Mouse (Mus musculus) kidney, adult 2 months (tissue): ENCODE measurements at regions not wholly inside any gene's neighbourhood (a gene's known extent, or its start where the extent isn't known, plus 50 kb on each side); places are given as distances from the start of the nearest gene placed in this dataset.

Experiments
- DNase-seq: peaks from one replicate; pipeline ENCODE4 v3.0.0; 2021
- H3K27ac ChIP-seq: fragments of 200-500 bp; 2 replicates; pipeline ENCODE4 v1.5.1; 2012; ENCODE audit warnings: low read depth, low read length, control low read depth, inconsistent platforms; ENCODE audit not compliant: insufficient read depth
- H3K27me3 ChIP-seq: fragments of 200-500 bp; replicated peaks from 2 replicates; pipeline ENCODE4 v1.6.1; 2012; ENCODE audit warnings: mild to moderate bottlenecking, moderate library complexity, low read length, inconsistent platforms; ENCODE audit not compliant: control insufficient read depth, insufficient read depth
- H3K36me3 ChIP-seq: fragments of 200-500 bp; 2 replicates; pipeline ENCODE4 v1.6.1; 2012; ENCODE audit warnings: mild to moderate bottlenecking, moderate library complexity, low read length, inconsistent platforms; ENCODE audit not compliant: control insufficient read depth, insufficient read depth
- H3K4me1 ChIP-seq: fragments of 200-500 bp; 2 replicates; pipeline ENCODE4 v1.6.1; 2011; ENCODE audit warnings: low read length; ENCODE audit not compliant: control insufficient read depth, insufficient read depth
- H3K4me3 ChIP-seq: fragments of 200-500 bp; 2 replicates; pipeline ENCODE4 v1.5.1; 2011; ENCODE audit warnings: mild to moderate bottlenecking, low read depth, low read length, control low read depth; ENCODE audit not compliant: insufficient read depth
- CTCF ChIP-seq: fragments of 200-500 bp; conservative IDR thresholded peaks from 2 replicates; pipeline ENCODE4 v1.5.1; 2011; ENCODE audit warnings: low read depth, mild to moderate bottlenecking, control low read depth, low read length, moderate library complexity, mixed read lengths; ENCODE audit not compliant: insufficient read depth, insufficient read length
- POLR2A ChIP-seq: fragments of 200-500 bp; IDR thresholded peaks from one replicate; pipeline ENCODE4 v1.6.1; 2011; ENCODE audit warnings: low read depth, low read length, control low read depth
- whole genome bisulfite sequencing: fragments of 180-500 bp; shearing (Covaris S2); methylation state at CpG from one replicate; pipeline ENCODE4 v1.1.7; 2018; 5-methylcytosine and 5-hydroxymethylcytosine counted together

- DNase-seq: no peak
- no peaks in the 10 kb centered on the region for H3K27me3 ChIP-seq
- no peak overlapping the region for H3K4me3 ChIP-seq
- no peaks in the 10 kb centered on the region for H3K4me1 ChIP-seq
- TF ChIP-seq CTCF (no peak), POLR2A (no peak)
- H3K36me3 ChIP-seq: no peaks in the 10 kb centered on the region
- H3K27ac ChIP-seq: no peak overlapping the region
Observed at GRCm38 (mm10) chr1:69452910-69453309, 234.1 kb downstream of the Ikzf2 start.

DNA sequence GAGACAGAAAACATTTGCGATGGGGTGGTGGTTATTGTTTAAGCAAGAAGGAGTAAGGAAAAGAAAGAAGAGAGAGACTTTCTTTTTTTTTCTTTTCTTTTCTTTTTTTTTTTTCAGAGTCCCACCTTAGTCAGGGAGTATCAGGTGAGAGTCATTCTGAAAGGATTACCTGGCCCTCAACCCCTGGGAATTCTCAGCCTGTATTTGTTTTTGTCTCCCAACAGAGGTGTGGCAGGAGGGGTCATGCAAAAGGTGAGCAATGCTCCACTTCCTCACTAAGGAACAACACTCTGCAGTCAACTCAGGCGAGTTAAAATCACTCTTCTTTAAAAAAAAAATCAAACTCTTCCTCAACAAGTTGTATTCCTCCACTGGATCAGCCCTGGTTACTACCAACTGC, 236.6 kb downstream of the Ikzf2 start:
- no peak for TF ChIP-seq POLR2A
- no peak for TF ChIP-seq CTCF
- no peak overlapping the region for H3K27ac ChIP-seq
- no peaks in the 10 kb centered on the region for H3K36me3 ChIP-seq
- no peaks in the 10 kb centered on the region for H3K4me1 ChIP-seq
- no peak for DNase-seq
- no peak overlapping the region for H3K4me3 ChIP-seq
- WGBS: 61% methylated on average over 2 of the region's 2 CpGs
- H3K27me3 ChIP-seq: no peaks in the 10 kb centered on the region

DNA sequence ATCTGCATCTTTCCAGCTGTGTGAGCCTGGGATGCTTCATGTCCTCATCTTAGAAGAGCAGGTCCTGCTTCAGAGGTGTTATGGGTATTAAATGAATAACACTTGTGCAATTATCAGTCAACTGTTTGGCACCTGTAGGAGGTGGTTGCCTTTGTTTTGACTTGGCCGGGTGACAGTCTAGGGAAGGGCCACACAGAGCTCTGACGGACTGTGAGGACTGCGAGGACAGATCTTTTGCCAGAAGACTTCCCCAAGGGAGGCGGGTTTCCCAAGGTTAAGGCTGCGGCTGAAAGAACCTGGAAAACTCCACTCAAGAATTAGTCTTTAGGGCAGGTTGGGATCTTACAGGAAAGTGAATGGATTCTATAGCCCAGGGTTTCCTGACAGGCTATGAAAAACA, 239.8 kb downstream of the Ikzf2 start:
- H3K27me3 ChIP-seq: no peaks in the 10 kb centered on the region
- H3K36me3 ChIP-seq: no peaks in the 10 kb centered on the region
- WGBS: 85% methylated on average over 5 of the region's 5 CpGs
- no peak for TF ChIP-seq CTCF
- no peak for TF ChIP-seq POLR2A
- H3K27ac ChIP-seq: no peak overlapping the region
- DNase-seq: no peak
- no peak overlapping the region for H3K4me3 ChIP-seq
- H3K4me1 ChIP-seq: no peaks in the 10 kb centered on the region

DNA sequence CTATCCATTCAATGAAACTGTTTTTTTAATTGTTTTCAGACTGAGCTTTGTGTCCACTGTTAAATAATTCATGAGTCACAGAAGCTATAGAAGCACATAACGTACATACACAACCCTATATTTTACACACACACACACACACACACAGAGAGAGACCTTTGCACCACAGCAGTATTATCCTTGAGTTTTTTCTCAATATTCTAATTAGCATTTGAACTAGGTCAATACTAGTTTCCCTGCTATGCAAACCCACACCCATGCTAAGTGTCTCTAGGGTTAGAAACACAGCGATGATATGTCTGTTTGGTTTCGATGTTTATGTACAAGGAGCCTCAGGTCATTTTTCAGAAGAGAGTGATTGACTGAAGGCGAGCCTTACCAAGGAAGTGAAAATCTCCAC, 242.3 kb downstream of the Ikzf2 start:
- Histone ChIP-seq H3K27me3 (no peaks in the 10 kb centered on the region), H3K4me3 (no peak overlapping the region), H3K36me3 (no peaks in the 10 kb centered on the region), H3K4me1 (no peaks in the 10 kb centered on the region), H3K27ac (no peak overlapping the region)
- DNase-seq: no peak
- WGBS: 80% methylated on average over 4 of the region's 4 CpGs
- no peak for TF ChIP-seq CTCF
- TF ChIP-seq POLR2A: no peak

DNA sequence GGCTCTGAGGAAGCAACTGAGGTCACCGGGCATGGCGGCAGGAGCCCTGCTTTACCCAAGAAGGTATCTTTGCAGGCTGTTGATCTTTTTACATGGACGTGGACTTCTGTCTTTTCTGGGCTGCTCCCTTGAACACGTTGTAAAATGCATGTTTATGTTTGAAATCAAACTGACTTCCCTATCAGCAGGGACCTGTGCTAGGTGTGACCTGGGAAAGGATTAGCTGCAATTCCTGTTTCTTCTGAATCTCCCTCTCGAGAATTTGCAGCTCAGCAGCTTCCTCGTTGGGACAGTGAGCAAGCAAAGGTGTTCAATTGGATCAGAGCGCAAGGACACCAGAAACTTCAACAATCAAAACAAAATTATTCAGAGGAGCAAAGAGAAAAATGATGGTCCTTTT, 243.6 kb downstream of the Ikzf2 start:
- Histone ChIP-seq H3K4me3 (no peak overlapping the region), H3K4me1 (no peaks in the 10 kb centered on the region), H3K27me3 (no peaks in the 10 kb centered on the region), H3K27ac (no peak overlapping the region), H3K36me3 (no peaks in the 10 kb centered on the region)
- TF ChIP-seq CTCF (no peak), POLR2A (no peak)
- no peak for DNase-seq
- WGBS: 54% methylated on average over 7 of the region's 7 CpGs

GRCm38 (mm10) chr1:69440564-69441334, 246.3 kb downstream of the Ikzf2 start:
- H3K4me1 ChIP-seq: no peaks in the 10 kb centered on the region
- 81% methylated on average over 14 of the region's 14 CpGs for WGBS
- no peak for DNase-seq
- TF ChIP-seq CTCF (no peak), POLR2A (no peak)
- no peak overlapping the region for H3K27ac ChIP-seq
- no peaks in the 10 kb centered on the region for H3K27me3 ChIP-seq
- H3K4me3 ChIP-seq: no peak overlapping the region
- no peaks in the 10 kb centered on the region for H3K36me3 ChIP-seq

- no peak for DNase-seq
- H3K36me3 ChIP-seq: no peaks in the 10 kb centered on the region
- WGBS: 90% methylated on average over 8 of the region's 8 CpGs
- no peak overlapping the region for H3K27ac ChIP-seq
- H3K4me3 ChIP-seq: no peak overlapping the region
- no peaks in the 10 kb centered on the region for H3K27me3 ChIP-seq
- no peaks in the 10 kb centered on the region for H3K4me1 ChIP-seq
- TF ChIP-seq POLR2A (no peak), CTCF (no peak)
Observed at GRCm38 (mm10) chr1:69437042-69437441, 250.0 kb downstream of the Ikzf2 start.
